Mouse (Mus musculus) intestine, embryonic 16.5 days (tissue): ENCODE measurements around the gene Galnt15. TPM values are rescaled to one million over a fixed set of nuclear protein-coding genes. Genes with fewer than 3 reads are reported as not detected.

ENCODE experiments used
- ATAC-seq: fragments of 200-750 bp; cut with Nextera tagmentation; 2 replicates; pipeline ENCODE4 v1.8.0; 2017; ENCODE audit warnings: moderate TSS enrichment, moderate library complexity
- H3K27ac ChIP-seq: fragments of 300-500 bp; sonication (generic); 2 replicates; pipeline ENCODE4 v1.5.1; 2014; ENCODE audit warnings: mild to moderate bottlenecking, low read length
- H3K27me3 ChIP-seq: fragments of 300-500 bp; sonication (generic); replicated peaks from 2 replicates; pipeline ENCODE4 v1.6.1; 2014; ENCODE audit warnings: low read length, control low read depth, mixed read lengths; ENCODE audit not compliant: control insufficient read depth, insufficient read depth
- H3K36me3 ChIP-seq: fragments of 300-500 bp; sonication (generic); 2 replicates; pipeline ENCODE4 v1.6.1; 2014; ENCODE audit warnings: low read length, control low read depth; ENCODE audit not compliant: control insufficient read depth, insufficient read depth
- H3K4me1 ChIP-seq: fragments of 300-500 bp; sonication (generic); 2 replicates; pipeline ENCODE4 v1.6.1; 2014; ENCODE audit warnings: low read length, control low read depth, mixed read lengths; ENCODE audit not compliant: control insufficient read depth, insufficient read depth
- H3K4me2 ChIP-seq: fragments of 300-500 bp; sonication (generic); 2 replicates; pipeline ENCODE4 v1.6.1; 2014; ENCODE audit warnings: low read depth, low read length, control low read depth
- H3K4me3 ChIP-seq: fragments of 300-500 bp; sonication (generic); 2 replicates; pipeline ENCODE4 v1.5.1; 2014; ENCODE audit warnings: mild to moderate bottlenecking, low read length
- H3K9ac ChIP-seq: fragments of 300-500 bp; sonication (generic); 2 replicates; pipeline ENCODE4 v1.6.1; 2014; ENCODE audit warnings: low read depth, low read length
- H3K9me3 ChIP-seq: fragments of 300-500 bp; sonication (generic); 2 replicates; pipeline ENCODE4 v1.6.1; 2016; ENCODE audit warnings: low read length, control low read depth; ENCODE audit not compliant: control insufficient read depth
- WGBS: fragments of 180-500 bp; shearing (Covaris S2); extraction: QIAGEN DNeasy Blood & Tissue Kit; methylation state at CpG from one replicate; pipeline ENCODE4 v1.1.7; 2014; 5-methylcytosine and 5-hydroxymethylcytosine counted together
- polyA plus RNA-seq: library from polyadenylated mRNA; unstranded; fragments of >200 nt; fragmentation: Nextera tagmentation; extraction: Ambion mirVana; gene quantifications from 2 replicates; pipeline ENCODE4 v1.2.1, GENCODE M21; 2015

Gene Galnt15
- polyA plus RNA-seq, 1 experiment from 2014 or later = 0.05 TPM

DNA sequence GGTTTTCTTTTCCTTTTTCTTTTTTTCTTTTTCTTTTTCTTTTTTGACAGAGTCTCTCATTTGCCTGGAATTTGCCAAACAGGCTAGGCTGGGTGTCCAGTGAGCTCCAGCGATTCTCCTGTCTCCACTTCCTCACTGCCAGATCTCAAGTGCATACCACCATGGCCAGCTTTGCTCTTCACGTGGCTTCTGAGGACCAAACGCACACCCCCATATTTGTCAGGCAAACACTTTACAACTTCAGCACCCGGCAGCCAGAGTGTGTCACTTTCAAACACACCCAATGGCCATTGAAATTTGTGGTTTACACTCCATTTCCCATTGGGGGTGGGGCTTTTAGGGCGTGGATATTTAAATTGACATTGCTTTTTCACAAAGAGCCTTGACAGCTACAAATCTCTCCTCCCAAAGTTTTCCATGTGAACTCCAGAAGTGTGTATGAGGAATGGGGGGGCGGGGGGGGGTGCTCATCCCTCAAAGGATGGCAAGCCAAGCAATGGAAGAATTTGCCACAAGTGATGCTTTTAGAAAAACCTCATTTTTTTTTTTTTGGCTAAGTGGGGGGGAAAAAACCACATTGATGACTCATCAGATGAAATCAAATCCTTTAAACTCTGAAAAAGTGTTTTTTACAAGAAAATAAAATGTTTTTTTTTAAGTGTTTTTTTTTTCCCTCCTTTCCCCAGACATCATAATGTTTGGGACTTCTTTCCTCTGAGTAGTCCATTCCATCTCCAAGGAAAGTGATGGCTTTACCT, 17.1 kb upstream of the Galnt15 start:
- Histone ChIP-seq H3K9me3 (no peaks in the 10 kb centered on the region), H3K27me3 (no peaks in the 10 kb centered on the region), H3K4me3 (no peak overlapping the region), H3K4me1 (peaks cover 8% of the 10 kb centered on the region; the same call in 1 of the 2 replicates), H3K36me3 (no peaks in the 10 kb centered on the region), H3K27ac (no peak overlapping the region), H3K9ac (no peak overlapping the region), H3K4me2 (no peak overlapping the region)
- ATAC-seq = no peak
- WGBS = 60% methylated on average over 6 of the region's 6 CpGs

DNA sequence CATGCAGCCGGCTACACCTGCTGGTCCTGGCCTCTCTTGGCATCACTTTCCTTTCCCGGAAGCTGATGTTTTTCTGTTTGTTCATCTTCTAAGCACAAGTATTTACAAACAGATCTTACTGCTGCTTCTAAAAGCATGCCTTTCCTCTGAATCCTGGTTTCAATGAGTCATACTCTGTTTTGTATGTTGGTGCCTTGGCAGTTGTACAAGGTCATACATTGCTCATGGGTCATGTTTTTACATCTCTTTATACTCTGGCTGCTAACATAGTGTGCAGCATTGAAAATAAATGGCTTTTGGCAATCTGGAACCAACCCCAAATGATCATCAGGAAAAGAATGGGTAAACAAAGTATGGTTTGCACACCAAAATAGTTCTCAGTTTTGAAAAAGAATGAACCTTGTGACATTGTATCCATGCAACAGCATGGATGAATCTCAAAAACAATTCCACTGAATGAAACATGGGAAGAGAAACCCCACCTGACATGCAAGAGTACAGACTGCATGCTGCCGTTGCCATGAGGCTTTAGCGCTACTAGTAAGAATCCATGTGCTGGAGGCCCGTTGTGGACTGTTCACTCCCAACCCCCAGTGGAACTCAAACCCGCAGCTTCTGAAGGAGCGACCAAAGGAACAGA, 13.5 kb upstream of the Galnt15 start:
- no peaks in the 10 kb centered on the region for H3K36me3 ChIP-seq
- ATAC-seq = no peak
- peaks cover 14% of the 10 kb centered on the region; the same call in 1 of the 2 replicates for H3K4me1 ChIP-seq
- H3K9me3 ChIP-seq = no peaks in the 10 kb centered on the region
- no peak overlapping the region for H3K4me3 ChIP-seq
- H3K9ac ChIP-seq = no peak overlapping the region
- H3K27ac ChIP-seq = peak overlapping the region; percentile 23
- H3K27me3 ChIP-seq = no peaks in the 10 kb centered on the region
- WGBS = 79% methylated on average over 7 of the region's 7 CpGs
- no peak overlapping the region for H3K4me2 ChIP-seq

DNA sequence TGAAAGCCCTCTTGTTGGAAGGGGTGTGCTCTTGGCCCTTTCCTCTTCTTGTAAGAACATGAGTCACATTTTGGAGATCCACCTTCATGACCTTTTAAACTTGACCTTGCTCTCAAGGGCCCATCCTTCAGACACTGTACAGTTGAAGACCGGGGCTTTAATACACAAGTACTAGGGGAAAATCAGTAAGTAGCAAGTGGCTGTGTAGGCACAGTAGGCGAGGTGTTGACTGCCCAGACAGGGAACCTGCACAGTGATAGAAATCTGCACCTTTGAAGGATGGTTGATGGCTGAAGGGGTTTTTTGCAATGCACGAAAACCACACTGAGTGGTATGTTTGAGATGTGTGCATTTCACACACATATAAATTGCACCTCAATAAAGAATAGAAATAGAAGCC, 12.3 kb upstream of the Galnt15 start:
- no peaks in the 10 kb centered on the region for H3K9me3 ChIP-seq
- no peak overlapping the region for H3K27ac ChIP-seq
- H3K27me3 ChIP-seq = no peaks in the 10 kb centered on the region
- ATAC-seq = no peak
- peaks cover 14% of the 10 kb centered on the region; the same call in 1 of the 2 replicates for H3K4me1 ChIP-seq
- H3K4me3 ChIP-seq = no peak overlapping the region
- no peaks in the 10 kb centered on the region for H3K36me3 ChIP-seq
- H3K4me2 ChIP-seq = no peak overlapping the region
- H3K9ac ChIP-seq = no peak overlapping the region
- WGBS = 84% methylated on average over 3 of the region's 3 CpGs

DNA sequence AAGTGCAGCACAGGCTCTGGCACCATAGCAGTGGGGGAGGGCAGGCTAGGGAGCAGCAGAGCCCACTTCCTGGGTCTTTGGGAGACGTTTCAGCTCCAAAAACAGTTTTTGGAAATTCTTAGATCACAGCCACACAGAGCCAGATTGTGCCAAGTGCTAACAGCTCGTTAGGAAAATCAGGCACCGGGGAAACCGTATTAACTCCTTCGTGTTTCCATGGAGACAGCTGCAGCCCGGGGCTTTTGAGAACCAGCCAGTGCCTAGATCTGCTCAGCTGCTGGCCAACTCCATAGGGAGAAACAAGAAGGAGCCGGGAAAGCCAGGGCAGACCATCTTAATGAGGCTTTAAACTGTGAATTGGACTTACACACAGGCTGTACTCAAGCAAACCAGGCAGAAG, 11.9 kb upstream of the Galnt15 start:
- Histone ChIP-seq H3K27me3 (no peaks in the 10 kb centered on the region), H3K4me3 (no peak overlapping the region), H3K36me3 (no peaks in the 10 kb centered on the region), H3K4me1 (peaks cover 18% of the 10 kb centered on the region; the same call in 1 of the 2 replicates), H3K9ac (no peak overlapping the region), H3K4me2 (no peak overlapping the region), H3K27ac (no peak overlapping the region), H3K9me3 (no peaks in the 10 kb centered on the region)
- WGBS = 22% methylated on average over 7 of the region's 7 CpGs
- no peak for ATAC-seq

DNA sequence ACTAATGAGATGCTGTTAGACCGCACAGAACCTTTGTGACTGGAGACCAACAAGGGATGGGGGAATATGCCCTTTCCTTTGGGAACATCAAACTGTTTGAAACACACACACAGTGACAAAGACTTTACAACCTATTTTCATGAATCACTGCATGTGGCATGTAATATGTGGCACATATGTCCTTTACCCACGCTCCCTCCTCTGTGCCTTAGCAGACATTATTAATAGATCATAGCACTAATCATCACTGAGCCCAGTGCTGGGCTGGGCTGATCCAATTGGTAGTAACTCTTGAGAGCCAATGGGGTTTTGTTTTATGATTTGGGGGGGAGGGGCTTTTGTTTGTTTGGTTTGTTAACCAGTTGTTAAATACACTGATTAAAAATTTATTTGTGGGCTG, 11.3 kb upstream of the Galnt15 start:
- Histone ChIP-seq H3K27ac (no peak overlapping the region), H3K9ac (no peak overlapping the region), H3K27me3 (no peaks in the 10 kb centered on the region), H3K4me1 (peaks cover 20% of the 10 kb centered on the region; the same call in 1 of the 2 replicates), H3K9me3 (no peaks in the 10 kb centered on the region), H3K36me3 (no peaks in the 10 kb centered on the region), H3K4me2 (no peak overlapping the region), H3K4me3 (no peak overlapping the region)
- WGBS = 79% methylated on average over 2 of the region's 2 CpGs
- ATAC-seq = no peak

DNA sequence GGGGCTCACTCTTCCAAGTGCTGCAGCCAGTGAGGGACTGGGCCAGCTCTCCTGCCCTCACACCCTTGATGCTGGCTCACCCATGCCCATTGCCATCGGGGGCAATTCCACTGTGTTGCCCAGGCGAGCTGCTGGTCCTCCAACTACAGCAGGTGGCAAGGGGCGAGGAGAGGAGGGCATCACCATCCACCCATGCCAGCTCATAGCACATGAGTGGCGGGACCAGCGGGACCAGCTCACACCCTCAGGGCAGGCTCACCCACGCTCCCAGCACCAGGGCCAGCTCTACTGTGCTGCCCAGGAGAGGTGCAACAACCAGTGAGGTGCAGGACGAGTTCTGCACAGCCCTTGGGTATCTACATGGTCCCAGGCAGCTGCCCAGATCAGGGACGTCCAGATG, 9.7 kb upstream of the Galnt15 start:
- Histone ChIP-seq H3K4me2 (no peak overlapping the region), H3K4me3 (no peak overlapping the region), H3K27me3 (no peaks in the 10 kb centered on the region), H3K27ac (no peak overlapping the region), H3K9me3 (no peaks in the 10 kb centered on the region), H3K36me3 (no peaks in the 10 kb centered on the region), H3K4me1 (peaks cover 20% of the 10 kb centered on the region; the same call in 1 of the 2 replicates), H3K9ac (no peak overlapping the region)
- WGBS = 84% methylated on average over 8 of the region's 8 CpGs
- no peak for ATAC-seq

DNA sequence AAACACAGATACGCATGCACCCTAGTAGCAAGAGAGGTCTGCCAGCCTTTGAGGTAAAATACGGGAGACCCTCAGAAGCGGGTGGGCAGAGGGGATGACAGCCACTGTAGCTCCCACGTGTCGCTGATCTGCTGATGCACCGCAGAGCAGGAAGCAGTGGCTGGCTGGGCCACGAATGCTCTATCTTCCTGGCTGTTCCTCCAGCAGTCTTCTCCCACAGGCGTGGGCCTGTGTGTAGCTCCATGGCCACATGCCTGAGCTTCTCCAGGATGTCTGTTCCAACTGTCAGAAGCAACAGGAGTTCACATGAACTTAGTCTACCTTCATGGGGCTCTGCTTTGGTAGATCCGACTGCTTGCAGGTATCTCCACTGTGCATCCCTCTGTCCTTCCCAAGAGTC, 6.8 kb upstream of the Galnt15 start:
- peak; percentile 31; the same call in 1 of the 2 replicates for ATAC-seq
- 47% methylated on average over 9 of the region's 9 CpGs for WGBS

DNA sequence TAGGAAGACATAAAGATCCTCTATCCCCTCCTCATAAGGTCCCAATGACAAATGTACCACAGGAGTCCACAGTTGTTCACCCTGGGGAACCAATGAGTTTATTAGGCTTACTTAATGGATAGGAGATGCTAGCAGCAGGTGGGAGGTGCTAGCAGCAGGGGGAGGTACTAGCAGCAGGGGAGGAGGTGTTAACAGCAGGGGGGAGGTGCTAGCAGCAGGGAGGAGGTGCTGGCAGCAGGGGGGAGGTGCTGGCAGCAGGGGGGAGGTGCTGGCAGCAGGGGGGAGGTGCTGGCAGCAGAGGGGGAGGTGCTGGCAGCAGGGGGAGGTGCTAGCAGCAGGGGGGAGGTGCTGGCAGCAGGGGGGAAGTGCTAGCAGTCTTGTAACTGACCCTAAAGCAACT, 6.3 kb upstream of the Galnt15 start:
- Histone ChIP-seq H3K4me2 (no peak overlapping the region), H3K9ac (no peak overlapping the region), H3K4me1 (peaks cover 6% of the 10 kb centered on the region; the same call in 1 of the 2 replicates), H3K27ac (no peak overlapping the region), H3K9me3 (no peaks in the 10 kb centered on the region), H3K4me3 (no peak overlapping the region), H3K36me3 (no peaks in the 10 kb centered on the region), H3K27me3 (no peaks in the 10 kb centered on the region)
- ATAC-seq = no peak

More for the DNA sequence above, 6.8 kb upstream of the Galnt15 start:
- no peaks in the 10 kb centered on the region for H3K27me3 ChIP-seq
- H3K4me2 ChIP-seq = 0 out of 2 replicates have a peak overlapping the region, but pooled peaks have one; percentile 3
- H3K4me3 ChIP-seq = no peak overlapping the region
- H3K9me3 ChIP-seq = no peaks in the 10 kb centered on the region
- no peak overlapping the region for H3K27ac ChIP-seq
- H3K9ac ChIP-seq = no peak overlapping the region; the same call in 1 of the 2 replicates
- H3K36me3 ChIP-seq = no peaks in the 10 kb centered on the region
- peaks cover 10% of the 10 kb centered on the region; the same call in 1 of the 2 replicates for H3K4me1 ChIP-seq

DNA sequence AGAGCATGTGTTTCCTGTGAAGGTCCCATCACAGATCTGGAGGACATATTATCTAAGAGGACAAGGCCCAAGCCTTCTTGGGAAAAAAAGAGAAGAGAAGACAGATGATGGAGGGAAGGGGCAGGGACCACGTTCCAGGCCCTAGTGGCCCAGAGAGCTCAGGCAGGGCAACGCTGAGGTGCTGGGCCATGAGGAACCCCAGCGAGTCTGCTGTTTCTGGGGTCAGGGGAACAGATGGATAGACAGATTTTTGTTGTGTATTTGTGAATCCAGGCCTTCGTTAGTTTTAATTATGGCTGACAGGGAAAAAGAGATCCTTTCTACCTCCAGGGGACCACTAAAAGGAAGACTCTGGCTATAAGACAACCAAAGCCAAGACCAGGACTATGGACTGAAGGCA, 4.9 kb upstream of the Galnt15 start:
- no peaks in the 10 kb centered on the region for H3K27me3 ChIP-seq
- no peaks in the 10 kb centered on the region for H3K9me3 ChIP-seq
- H3K4me2 ChIP-seq = no peak overlapping the region
- H3K4me3 ChIP-seq = no peak overlapping the region
- no peak overlapping the region for H3K27ac ChIP-seq
- no peak for ATAC-seq
- WGBS = 85% methylated on average over 4 of the region's 4 CpGs
- H3K36me3 ChIP-seq = no peaks in the 10 kb centered on the region
- no peak overlapping the region for H3K9ac ChIP-seq
- H3K4me1 ChIP-seq = peaks cover 9% of the 10 kb centered on the region; the same call in 1 of the 2 replicates
